Mouse (Mus musculus): ENCODE results near the gene Hip1. TPM values are rescaled to one million over a fixed set of nuclear protein-coding genes. Genes with fewer than 3 reads are reported as not detected.
A peak's percentile ranks its signal among the peaks of the same experiment; 100 is the strongest.

The Hip1 gene
- polyA plus RNA-seq, 1 experiment from 2014 or later: 31.7 TPM

- peaks cover 0 to 3% of the 10 kb centered on the region in 2 experiments; a peak in 1 of 4 replicates for H3K4me1 ChIP-seq (ENCODE audit: control insufficient read depth in 2 of 2, insufficient read depth in 2 of 2, low read length in 2 of 2)
- H3K9me3 ChIP-seq (ENCODE audit: control insufficient read depth, low read length): no peaks in the 10 kb centered on the region
- no peaks in the 10 kb centered on the region for H3K36me3 ChIP-seq (ENCODE audit: control insufficient read depth, insufficient read depth, low read length)
- no peak overlapping the region for H3K27ac ChIP-seq (replicated peaks in 1 of 2; ENCODE audit: control insufficient read depth in 1 of 2, insufficient read depth in 1 of 2, low read depth in 2 of 2, low read length in 2 of 2)
- no peak overlapping the region for H3K4me3 ChIP-seq (ENCODE audit: control insufficient read depth in 1 of 2, insufficient read depth in 1 of 2, low read depth in 1 of 2, low read length in 2 of 2)
- H3K4me2 ChIP-seq (ENCODE audit: low read length): no peak overlapping the region
- H3K9ac ChIP-seq (ENCODE audit: low read length): no peak overlapping the region
- 70% methylated on average over 3 of the region's 3 CpGs for WGBS
- H3K27me3 ChIP-seq (ENCODE audit: control insufficient read depth, insufficient read depth, low read length): no peaks in the 10 kb centered on the region
- ATAC-seq (ENCODE audit: insufficient number of reproducible peaks, insufficient read depth, low FRiP score, low read depth): no peak
Measured at GRCm38 (mm10) chr5:135498914-135499313, 46.0 kb downstream of the Hip1 start.

DNA sequence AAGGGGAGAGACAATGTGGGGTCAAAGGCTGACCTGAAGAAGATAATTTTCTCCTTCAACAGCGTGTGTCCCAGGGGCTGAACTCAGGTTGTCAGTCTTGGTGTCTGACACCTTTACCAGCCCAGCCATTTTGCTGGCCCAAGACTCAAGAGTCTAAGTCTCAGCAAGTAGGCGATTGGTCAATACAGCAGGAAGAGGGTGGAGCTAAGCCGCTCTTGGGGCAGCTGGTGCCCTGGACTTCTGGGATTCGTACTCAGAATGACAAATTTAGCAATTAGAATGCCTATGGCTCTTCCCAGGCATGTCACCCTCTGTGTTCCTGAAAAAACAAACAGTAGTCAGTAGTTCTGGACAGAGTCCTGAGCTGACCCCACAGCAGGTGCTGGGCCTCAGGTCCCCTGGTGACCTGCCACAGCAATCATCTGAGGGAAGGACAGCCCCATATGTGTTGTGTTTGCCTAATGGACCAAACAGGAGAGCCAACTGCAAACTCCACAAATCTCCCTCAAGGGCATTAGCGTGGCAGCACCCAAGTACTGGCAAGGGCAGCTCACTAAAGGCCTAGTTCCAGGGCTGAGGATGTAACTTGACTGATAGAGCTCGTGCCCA lies 47.5 kb downstream of the Hip1 start:
- Histone ChIP-seq H3K27me3 (ENCODE audit: control insufficient read depth, insufficient read depth, low read length) (no peaks in the 10 kb centered on the region), H3K36me3 (ENCODE audit: control insufficient read depth, insufficient read depth, low read length) (no peaks in the 10 kb centered on the region), H3K27ac (replicated peaks in 1 of 2; ENCODE audit: control insufficient read depth in 1 of 2, insufficient read depth in 1 of 2, low read depth in 2 of 2, low read length in 2 of 2) (no peak overlapping the region), H3K4me2 (ENCODE audit: low read length) (no peak overlapping the region), H3K4me1 (ENCODE audit: control insufficient read depth in 2 of 2, insufficient read depth in 2 of 2, low read length in 2 of 2) (peaks cover 0 to 3% of the 10 kb centered on the region in 2 experiments; a peak in 1 of 4 replicates), H3K9me3 (ENCODE audit: control insufficient read depth, low read length) (no peaks in the 10 kb centered on the region), H3K4me3 (ENCODE audit: control insufficient read depth in 1 of 2, insufficient read depth in 1 of 2, low read depth in 1 of 2, low read length in 2 of 2) (no peak overlapping the region), H3K9ac (ENCODE audit: low read length) (no peak overlapping the region)
- no peak for ATAC-seq (ENCODE audit: insufficient number of reproducible peaks, insufficient read depth, low FRiP score, low read depth)
- 75% methylated on average over 6 of the region's 6 CpGs for WGBS

GRCm38 (mm10) chr5:135496489-135496888 lies 48.4 kb downstream of the Hip1 start:
- Histone ChIP-seq H3K27me3 (ENCODE audit: control insufficient read depth, insufficient read depth, low read length) (no peaks in the 10 kb centered on the region), H3K27ac (replicated peaks in 1 of 2; ENCODE audit: control insufficient read depth in 1 of 2, insufficient read depth in 1 of 2, low read depth in 2 of 2, low read length in 2 of 2) (no peak overlapping the region), H3K36me3 (ENCODE audit: control insufficient read depth, insufficient read depth, low read length) (no peaks in the 10 kb centered on the region), H3K4me1 (ENCODE audit: control insufficient read depth in 2 of 2, insufficient read depth in 2 of 2, low read length in 2 of 2) (no peaks in the 10 kb centered on the region), H3K9me3 (ENCODE audit: control insufficient read depth, low read length) (no peaks in the 10 kb centered on the region), H3K4me3 (ENCODE audit: control insufficient read depth in 1 of 2, insufficient read depth in 1 of 2, low read depth in 1 of 2, low read length in 2 of 2) (no peak overlapping the region), H3K9ac (ENCODE audit: low read length) (no peak overlapping the region), H3K4me2 (ENCODE audit: low read length) (no peak overlapping the region)
- ATAC-seq (ENCODE audit: insufficient number of reproducible peaks, insufficient read depth, low FRiP score, low read depth): no peak
- WGBS: 82% methylated on average over 2 of the region's 2 CpGs

- no peak overlapping the region for H3K27ac ChIP-seq (replicated peaks in 1 of 2; ENCODE audit: control insufficient read depth in 1 of 2, insufficient read depth in 1 of 2, low read depth in 2 of 2, low read length in 2 of 2)
- 95% methylated on average over 8 of the region's 8 CpGs for WGBS
- no peaks in the 10 kb centered on the region for H3K4me1 ChIP-seq (ENCODE audit: control insufficient read depth in 2 of 2, insufficient read depth in 2 of 2, low read length in 2 of 2)
- no peaks in the 10 kb centered on the region for H3K27me3 ChIP-seq (ENCODE audit: control insufficient read depth, insufficient read depth, low read length)
- no peak overlapping the region for H3K4me2 ChIP-seq (ENCODE audit: low read length)
- no peak overlapping the region for H3K4me3 ChIP-seq (ENCODE audit: control insufficient read depth in 1 of 2, insufficient read depth in 1 of 2, low read depth in 1 of 2, low read length in 2 of 2)
- no peak overlapping the region for H3K9ac ChIP-seq (ENCODE audit: low read length)
- H3K36me3 ChIP-seq (ENCODE audit: control insufficient read depth, insufficient read depth, low read length): no peaks in the 10 kb centered on the region
- no peaks in the 10 kb centered on the region for H3K9me3 ChIP-seq (ENCODE audit: control insufficient read depth, low read length)
- no peak for ATAC-seq (ENCODE audit: insufficient number of reproducible peaks, insufficient read depth, low FRiP score, low read depth)
Measured at GRCm38 (mm10) chr5:135495471-135495870, 49.4 kb downstream of the Hip1 start.

GRCm38 (mm10) chr5:135494183-135494910 lies 50.6 kb downstream of the Hip1 start:
- H3K27me3 ChIP-seq (ENCODE audit: control insufficient read depth, insufficient read depth, low read length): no peaks in the 10 kb centered on the region
- H3K27ac ChIP-seq (replicated peaks in 1 of 2; ENCODE audit: control insufficient read depth in 1 of 2, insufficient read depth in 1 of 2, low read depth in 2 of 2, low read length in 2 of 2): no peak overlapping the region
- H3K4me1 ChIP-seq (ENCODE audit: control insufficient read depth in 2 of 2, insufficient read depth in 2 of 2, low read length in 2 of 2): peaks cover 2 to 5% of the 10 kb centered on the region in 2 experiments; a peak in 2 of 4 replicates
- no peaks in the 10 kb centered on the region for H3K9me3 ChIP-seq (ENCODE audit: control insufficient read depth, low read length)
- no peak overlapping the region for H3K9ac ChIP-seq (ENCODE audit: low read length)
- H3K36me3 ChIP-seq (ENCODE audit: control insufficient read depth, insufficient read depth, low read length): no peaks in the 10 kb centered on the region
- no peak overlapping the region for H3K4me2 ChIP-seq (ENCODE audit: low read length)
- 78% methylated on average over 13 of the region's 13 CpGs for WGBS
- H3K4me3 ChIP-seq (ENCODE audit: control insufficient read depth in 1 of 2, insufficient read depth in 1 of 2, low read depth in 1 of 2, low read length in 2 of 2): no peak overlapping the region
- 0 out of 2 replicates have a peak, but pooled peaks have one; percentile 58 for ATAC-seq (ENCODE audit: insufficient number of reproducible peaks, insufficient read depth, low FRiP score, low read depth)

- Histone ChIP-seq H3K9me3 (ENCODE audit: control insufficient read depth, low read length) (no peaks in the 10 kb centered on the region), H3K27ac (replicated peaks in 1 of 2; ENCODE audit: control insufficient read depth in 1 of 2, insufficient read depth in 1 of 2, low read depth in 2 of 2, low read length in 2 of 2) (no peak overlapping the region), H3K36me3 (ENCODE audit: control insufficient read depth, insufficient read depth, low read length) (no peaks in the 10 kb centered on the region), H3K27me3 (ENCODE audit: control insufficient read depth, insufficient read depth, low read length) (no peaks in the 10 kb centered on the region), H3K4me1 (ENCODE audit: control insufficient read depth in 2 of 2, insufficient read depth in 2 of 2, low read length in 2 of 2) (peaks cover 7 to 9% of the 10 kb centered on the region in 2 experiments), H3K4me2 (ENCODE audit: low read length) (no peak overlapping the region), H3K4me3 (ENCODE audit: control insufficient read depth in 1 of 2, insufficient read depth in 1 of 2, low read depth in 1 of 2, low read length in 2 of 2) (no peak overlapping the region), H3K9ac (ENCODE audit: low read length) (no peak overlapping the region)
- ATAC-seq (ENCODE audit: insufficient number of reproducible peaks, insufficient read depth, low FRiP score, low read depth): no peak
- WGBS: 74% methylated on average over 3 of the region's 3 CpGs
Measured at GRCm38 (mm10) chr5:135493095-135493494, 51.8 kb downstream of the Hip1 start.

DNA sequence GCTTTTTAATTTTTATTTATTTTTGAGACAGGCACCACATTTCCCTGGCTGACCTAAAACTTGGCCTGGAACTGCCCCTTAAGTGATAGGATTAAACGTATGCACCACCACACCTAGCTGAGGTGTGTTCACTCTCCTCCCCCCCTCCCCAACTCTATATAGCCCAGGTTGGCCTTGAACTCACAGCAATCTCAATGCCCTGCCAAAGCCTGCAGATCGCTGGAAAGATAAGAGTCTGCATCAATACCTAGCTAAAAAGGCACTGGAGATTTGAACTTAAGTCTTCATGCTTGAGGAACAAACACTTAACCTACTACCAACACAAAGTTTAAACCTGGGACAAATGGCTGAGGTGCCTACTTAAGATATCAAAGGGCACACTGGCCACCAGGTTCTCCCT lies 52.8 kb downstream of the Hip1 start:
- no peak overlapping the region for H3K4me2 ChIP-seq (ENCODE audit: low read length)
- H3K4me1 ChIP-seq (ENCODE audit: control insufficient read depth in 2 of 2, insufficient read depth in 2 of 2, low read length in 2 of 2): peaks cover 12 to 15% of the 10 kb centered on the region in 2 experiments
- no peak for ATAC-seq (ENCODE audit: insufficient number of reproducible peaks, insufficient read depth, low FRiP score, low read depth)
- 80% methylated on average over 2 of the region's 2 CpGs for WGBS
- H3K36me3 ChIP-seq (ENCODE audit: control insufficient read depth, insufficient read depth, low read length): no peaks in the 10 kb centered on the region
- no peak overlapping the region for H3K9ac ChIP-seq (ENCODE audit: low read length)
- H3K4me3 ChIP-seq (ENCODE audit: control insufficient read depth in 1 of 2, insufficient read depth in 1 of 2, low read depth in 1 of 2, low read length in 2 of 2): no peak overlapping the region
- H3K27ac ChIP-seq (replicated peaks in 1 of 2; ENCODE audit: control insufficient read depth in 1 of 2, insufficient read depth in 1 of 2, low read depth in 2 of 2, low read length in 2 of 2): no peak overlapping the region
- no peaks in the 10 kb centered on the region for H3K27me3 ChIP-seq (ENCODE audit: control insufficient read depth, insufficient read depth, low read length)
- H3K9me3 ChIP-seq (ENCODE audit: control insufficient read depth, low read length): no peaks in the 10 kb centered on the region
